In the genomic region with DNA sequence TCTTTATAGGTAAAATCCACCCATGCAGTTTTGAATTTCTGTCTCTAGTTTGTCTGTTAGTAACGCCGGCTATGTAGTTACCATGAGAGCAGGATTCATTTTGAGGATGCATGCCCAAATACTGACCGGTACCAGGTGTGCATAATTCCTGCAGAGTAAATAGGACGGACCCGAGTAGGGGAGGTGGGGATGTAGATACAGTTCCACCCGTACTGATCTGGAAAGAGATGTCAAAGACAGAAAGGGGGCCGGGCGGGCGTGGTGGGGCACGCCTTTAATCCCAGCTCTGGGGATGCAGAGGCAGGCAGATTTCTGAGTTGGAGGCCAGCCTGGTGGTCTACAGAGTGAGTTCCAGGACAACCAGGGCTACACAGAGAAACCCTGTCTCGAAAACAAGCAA, we compare ENCODE assay signal across 8 mouse cellular contexts. TPM values are rescaled to one million over a fixed set of nuclear protein-coding genes. Genes with fewer than 3 reads are reported as not detected.
A peak's percentile ranks its signal among the peaks of the same experiment; 100 is the strongest.
DNase-seq lines count a peak whose midpoint lies in the region; ATAC-seq and TF ChIP-seq lines count a peak whose summit lies in the region.

No protein-coding gene starts in this region.

- no peak for TF ChIP-seq RAD21 in MEL (IDR thresholded peaks at IDR 0.05; ENCODE audit: low read depth, low read length)

- peaks cover 30% of the 10 kb centered on the region for H3K36me3 ChIP-seq in heart, embryonic 13.5 days
- H3K36me3 ChIP-seq in MEL (ENCODE audit: control insufficient read depth in 1 of 2, insufficient read depth in 2 of 2, low read length in 2 of 2) = peaks cover under 1 to 23% of the 10 kb centered on the region in 2 experiments; a peak in 2 of 4 replicates
- peaks cover 31% of the 10 kb centered on the region for H3K36me3 ChIP-seq in hindbrain, embryonic 10.5 days
- H3K36me3 ChIP-seq in midbrain, embryonic 11.5 days (ENCODE audit: control insufficient read depth, insufficient read depth, low read length) = peaks cover 8% of the 10 kb centered on the region

- peaks cover 27% of the 10 kb centered on the region for H3K4me1 ChIP-seq in heart, embryonic 13.5 days
- H3K4me1 ChIP-seq in MEL (ENCODE audit: control insufficient read depth in 1 of 2, insufficient read depth in 2 of 2, low read length in 2 of 2) = peaks cover 0 to 22% of the 10 kb centered on the region in 2 experiments; a peak in 3 of 4 replicates
- peaks cover 30% of the 10 kb centered on the region for H3K4me1 ChIP-seq in hindbrain, embryonic 10.5 days (replicated peaks)
- H3K4me1 ChIP-seq in midbrain, embryonic 11.5 days (ENCODE audit: control insufficient read depth, insufficient read depth, low read length) = peaks cover 8% of the 10 kb centered on the region

- H3K4me3 ChIP-seq in heart, embryonic 13.5 days = peak overlapping the region; percentile 68
- H3K4me3 ChIP-seq in MEL (ENCODE audit: control insufficient read depth in 1 of 2, insufficient read depth in 1 of 2, low read depth in 2 of 2, low read length in 2 of 2) = peak overlapping the region; percentile 52 to 84
- peak overlapping the region; percentile 60 for H3K4me3 ChIP-seq in hindbrain, embryonic 10.5 days
- H3K4me3 ChIP-seq in midbrain, embryonic 11.5 days (ENCODE audit: low read depth, low read length) = peak overlapping the region; percentile 62

- TF ChIP-seq POLR2A in MEL (IDR thresholded peaks at IDR 0.05; ENCODE audit: control insufficient read depth in 1 of 2, insufficient read depth in 1 of 2, low read depth in 1 of 2, low read length in 2 of 2, poor library complexity in 1 of 2) = no peak

- H3K27ac ChIP-seq in heart, embryonic 13.5 days (replicated peaks) = peak overlapping the region; percentile 84
- H3K27ac ChIP-seq in MEL (ENCODE audit: control insufficient read depth, low read depth, low read length) = peak overlapping the region; percentile 98
- peak overlapping the region; percentile 88 for H3K27ac ChIP-seq in hindbrain, embryonic 10.5 days
- H3K27ac ChIP-seq in midbrain, embryonic 11.5 days (ENCODE audit: low read depth, low read length) = peak overlapping the region; percentile 40; the same call in 1 of the 2 replicates

- no peak for TF ChIP-seq CTCF in MEL (IDR thresholded peaks at IDR 0.05 in 2 of 3, conservative IDR thresholded peaks at IDR 0.05 in 1 of 3; ENCODE audit: control insufficient read depth in 1 of 3, insufficient read depth in 1 of 3, low read depth in 2 of 3, low read length in 3 of 3, poor library complexity in 1 of 3, severe bottlenecking in 1 of 3)

- peak overlapping the region; percentile 82 for H3K4me2 ChIP-seq in heart, embryonic 13.5 days
- peak overlapping the region; percentile 63 for H3K4me2 ChIP-seq in midbrain, embryonic 11.5 days

- H3K9me3 ChIP-seq in heart, embryonic 13.5 days = no peaks in the 10 kb centered on the region
- no peaks in the 10 kb centered on the region for H3K9me3 ChIP-seq in MEL (replicated peaks; ENCODE audit: insufficient read depth, low read length)
- H3K9me3 ChIP-seq in hindbrain, embryonic 10.5 days = no peaks in the 10 kb centered on the region
- H3K9me3 ChIP-seq in midbrain, embryonic 11.5 days (ENCODE audit: control insufficient read depth, low read length) = no peaks in the 10 kb centered on the region

- no peaks in the 10 kb centered on the region for H3K27me3 ChIP-seq in heart, embryonic 13.5 days (replicated peaks)
- no peaks in the 10 kb centered on the region for H3K27me3 ChIP-seq in MEL (ENCODE audit: control insufficient read depth in 1 of 2, insufficient read depth in 2 of 2, low read length in 2 of 2)
- H3K27me3 ChIP-seq in hindbrain, embryonic 10.5 days (ENCODE audit: insufficient read depth, poor library complexity, severe bottlenecking) = no peaks in the 10 kb centered on the region
- H3K27me3 ChIP-seq in midbrain, embryonic 11.5 days (ENCODE audit: control insufficient read depth, insufficient read depth, low read length) = no peaks in the 10 kb centered on the region

- WGBS in heart, embryonic 13.5 days = 14% methylated on average over 11 of the region's 11 CpGs
- 19% methylated on average over 11 of the region's 11 CpGs for WGBS in hindbrain, embryonic 10.5 days
- 24% methylated on average over 11 of the region's 11 CpGs for WGBS in midbrain, embryonic 11.5 days

- ATAC-seq in heart, embryonic 13.5 days (ENCODE audit: extremely low read depth, insufficient number of reproducible peaks, low FRiP score, low TSS enrichment) = no peak
- ATAC-seq in midbrain, embryonic 11.5 days (ENCODE audit: low FRiP score) = no peak

- DNase-seq in heart, postnatal 36 days = no peak
- DNase-seq in MEL (ENCODE audit: low read depth, low spot score) = no peak
- no peak for DNase-seq in hindbrain, embryonic 10.5 days (ENCODE audit: low spot score)
- no peak for DNase-seq in midbrain, embryonic 11.5 days (ENCODE audit: low spot score, missing footprints)
- DNase-seq in adrenal gland, postnatal 14 days = no peak
- DNase-seq in layer of hippocampus, postnatal 25 days (ENCODE audit: extremely low spot score in 1 of 2, low spot score in 1 of 2) = no peak
- no peak for DNase-seq in gastrocnemius, postnatal 10 days

- intact Hi-C loops in heart, postnatal 36 days (cut with DNase I) = loop anchor here (2.0 to 5.0 kb wide), 2 partner anchors 19 to 125 kb away; a partner anchor contains a TSS

- peak overlapping the region; percentile 85 for H3K9ac ChIP-seq in heart, embryonic 13.5 days
- H3K9ac ChIP-seq in MEL (ENCODE audit: control insufficient read depth, low read depth, low read length, poor library complexity, severe bottlenecking) = peak overlapping the region; percentile 86
- peak overlapping the region; percentile 78 for H3K9ac ChIP-seq in midbrain, embryonic 11.5 days (ENCODE audit: low read length)

- no peak for TF ChIP-seq EP300 in MEL (IDR thresholded peaks at IDR 0.05; ENCODE audit: low read depth in 1 of 2, low read length in 2 of 2)

- H3K79me2 ChIP-seq in MEL (ENCODE audit: control insufficient read depth, insufficient read depth, low read length, poor library complexity) = peaks cover 28% of the 10 kb centered on the region

RNA-seq across cellular contexts. Expression of a gene that starts 0.7 kb away (rescaled TPM):
- polyA plus RNA-seq in heart, embryonic 13.5 days (2015; fragmentation: Nextera tagmentation; extraction: Ambion mirVana) = 17.7 and 18.4 TPM in 2 replicates
- total RNA-seq in heart, postnatal 36 days (2021) = 10 to 100 TPM; 12.2 to 14.2 TPM
- 15.0 and 17.2 TPM in 2 replicates for total RNA-seq in MEL (2012; rRNA removed)
- polyA plus RNA-seq in MEL (2012; ENCODE audit: insufficient read depth in 1 of 2, insufficient read length in 2 of 2, low read depth in 1 of 2, low replicate concordance in 2 of 2, missing spikeins in 1 of 2) = 10 to 100 TPM; 46.6 to 77.9 TPM
- polyA plus RNA-seq in hindbrain, embryonic 10.5 days (2016; fragmentation: Nextera tagmentation; extraction: Ambion mirVana) = 18.3 and 20.7 TPM in 2 replicates
- polyA plus RNA-seq in midbrain, embryonic 11.5 days (2014; fragmentation: Nextera tagmentation; extraction: Ambion mirVana) = 19.4 and 21.5 TPM in 2 replicates
- total RNA-seq in adrenal gland, postnatal 14 days (2021) = 20.6 and 21.9 TPM in 2 replicates
- total RNA-seq in layer of hippocampus, postnatal 25 days (2021) = 10 to 100 TPM; 12.1 to 16.5 TPM
- 10 to 100 TPM; 10.1 to 14.6 TPM for total RNA-seq in gastrocnemius, postnatal 10 days (2021)

RNA-seq across cellular contexts. Expression of a gene that starts 3.9 kb away (rescaled TPM):
- 741 and 743 TPM in 2 replicates for polyA plus RNA-seq in heart, embryonic 13.5 days (2015; fragmentation: Nextera tagmentation; extraction: Ambion mirVana)
- total RNA-seq in heart, postnatal 36 days (2021) = 10 to 100 TPM; 87.6 to 91.6 TPM
- 1,137 and 1,211 TPM in 2 replicates for total RNA-seq in MEL (2012; rRNA removed)
- 1,000 to 10,000 TPM; 1,040 to 1,575 TPM for polyA plus RNA-seq in MEL (2012; ENCODE audit: insufficient read depth in 1 of 2, insufficient read length in 2 of 2, low read depth in 1 of 2, low replicate concordance in 2 of 2, missing spikeins in 1 of 2)
- polyA plus RNA-seq in hindbrain, embryonic 10.5 days (2016; fragmentation: Nextera tagmentation; extraction: Ambion mirVana) = 1,604 and 1,655 TPM in 2 replicates
- 1,522 and 1,543 TPM in 2 replicates for polyA plus RNA-seq in midbrain, embryonic 11.5 days (2014; fragmentation: Nextera tagmentation; extraction: Ambion mirVana)
- total RNA-seq in adrenal gland, postnatal 14 days (2021) = 285 and 320 TPM in 2 replicates
- total RNA-seq in layer of hippocampus, postnatal 25 days (2021) = 100 to 1,000 TPM; 381 to 413 TPM
- 100 to 1,000 TPM; 205 to 251 TPM for total RNA-seq in gastrocnemius, postnatal 10 days (2021)

RNA-seq across cellular contexts. Expression of a gene that starts 19.0 kb away (rescaled TPM):
- 81.1 and 99.0 TPM in 2 replicates for polyA plus RNA-seq in heart, embryonic 13.5 days (2015; fragmentation: Nextera tagmentation; extraction: Ambion mirVana)
- total RNA-seq in heart, postnatal 36 days (2021) = 100 to 1,000 TPM; 154 to 159 TPM
- 38.1 and 39.5 TPM in 2 replicates for total RNA-seq in MEL (2012; rRNA removed)
- polyA plus RNA-seq in MEL (2012; ENCODE audit: insufficient read depth in 1 of 2, insufficient read length in 2 of 2, low read depth in 1 of 2, low replicate concordance in 2 of 2, missing spikeins in 1 of 2) = 10 to 100 TPM in 1 of 2 experiments, not detected in 1; 64.1 TPM
- polyA plus RNA-seq in hindbrain, embryonic 10.5 days (2016; fragmentation: Nextera tagmentation; extraction: Ambion mirVana) = 58.4 and 63.7 TPM in 2 replicates
- 46.9 and 47.4 TPM in 2 replicates for polyA plus RNA-seq in midbrain, embryonic 11.5 days (2014; fragmentation: Nextera tagmentation; extraction: Ambion mirVana)
- total RNA-seq in adrenal gland, postnatal 14 days (2021) = 52.4 and 59.5 TPM in 2 replicates
- 100 to 1,000 TPM; 122 to 132 TPM for total RNA-seq in layer of hippocampus, postnatal 25 days (2021)
- total RNA-seq in gastrocnemius, postnatal 10 days (2021) = 10 to 100 TPM; 38.8 to 41.3 TPM

RNA-seq across cellular contexts. Expression of a gene that starts 19.1 kb away (rescaled TPM):
- 43.5 and 50.5 TPM in 2 replicates for polyA plus RNA-seq in heart, embryonic 13.5 days (2015; fragmentation: Nextera tagmentation; extraction: Ambion mirVana)
- 1 to 10 TPM; 2.3 to 2.4 TPM for total RNA-seq in heart, postnatal 36 days (2021)
- 11.1 and 13.7 TPM in 2 replicates for total RNA-seq in MEL (2012; rRNA removed)
- 10 to 100 TPM in 1 of 2 experiments, not detected in 1; 49.9 TPM for polyA plus RNA-seq in MEL (2012; ENCODE audit: insufficient read depth in 1 of 2, insufficient read length in 2 of 2, low read depth in 1 of 2, low replicate concordance in 2 of 2, missing spikeins in 1 of 2)
- polyA plus RNA-seq in hindbrain, embryonic 10.5 days (2016; fragmentation: Nextera tagmentation; extraction: Ambion mirVana) = 70.1 and 75.9 TPM in 2 replicates
- 59.8 and 61.0 TPM in 2 replicates for polyA plus RNA-seq in midbrain, embryonic 11.5 days (2014; fragmentation: Nextera tagmentation; extraction: Ambion mirVana)
- 10.6 and 15.9 TPM in 2 replicates for total RNA-seq in adrenal gland, postnatal 14 days (2021)
- 1 to 10 TPM; 2.1 to 3.5 TPM for total RNA-seq in layer of hippocampus, postnatal 25 days (2021)
- total RNA-seq in gastrocnemius, postnatal 10 days (2021) = 1 to 10 TPM; 7.8 to 9.7 TPM

RNA-seq across cellular contexts. Expression of a gene that starts 20.5 kb away (rescaled TPM):
- polyA plus RNA-seq in heart, embryonic 13.5 days (2015; fragmentation: Nextera tagmentation; extraction: Ambion mirVana) = 41.7 and 49.9 TPM in 2 replicates
- total RNA-seq in heart, postnatal 36 days (2021) = 10 to 100 TPM; 26.8 to 43.0 TPM
- 5.5 and 8.4 TPM in 2 replicates for total RNA-seq in MEL (2012; rRNA removed)
- 10 to 100 TPM in 1 of 2 experiments, not detected in 1; 12.2 TPM for polyA plus RNA-seq in MEL (2012; ENCODE audit: insufficient read depth in 1 of 2, insufficient read length in 2 of 2, low read depth in 1 of 2, low replicate concordance in 2 of 2, missing spikeins in 1 of 2)
- 3.8 and 4.8 TPM in 2 replicates for polyA plus RNA-seq in hindbrain, embryonic 10.5 days (2016; fragmentation: Nextera tagmentation; extraction: Ambion mirVana)
- 2.5 and 4.0 TPM in 2 replicates for polyA plus RNA-seq in midbrain, embryonic 11.5 days (2014; fragmentation: Nextera tagmentation; extraction: Ambion mirVana)
- 12.7 and 26.3 TPM in 2 replicates for total RNA-seq in adrenal gland, postnatal 14 days (2021)
- 1 to 10 TPM; 3.2 to 5.1 TPM for total RNA-seq in layer of hippocampus, postnatal 25 days (2021)
- 1 to 10 TPM; 4.5 to 5.8 TPM for total RNA-seq in gastrocnemius, postnatal 10 days (2021)

Comparison
In these comparisons a context has a peak if more than half of its experiments do, and no peak if none do; other contexts are left out.
1. H3K27ac ChIP-seq: peak in every context shown above with its lines; median percentile 98 in MEL; 88 in hindbrain, embryonic 10.5 days; 84 in heart, embryonic 13.5 days; 40 in midbrain, embryonic 11.5 days.